Mouse (Mus musculus) adrenal gland, adult (tissue): Measurements from ENCODE around the gene Gm20388.
A peak's percentile ranks its signal among the peaks of the same experiment; 100 is the strongest.

Experiments used
- DNase-seq, 2 experiments: peaks; one replicate each; pipeline ENCODE4 v3.0.0; 2022 to 2023; ENCODE audit warnings: low spot score in 1 of 2; ENCODE audit not compliant: inconsistent age in 2 of 2

Gm20388 gene

DNA sequence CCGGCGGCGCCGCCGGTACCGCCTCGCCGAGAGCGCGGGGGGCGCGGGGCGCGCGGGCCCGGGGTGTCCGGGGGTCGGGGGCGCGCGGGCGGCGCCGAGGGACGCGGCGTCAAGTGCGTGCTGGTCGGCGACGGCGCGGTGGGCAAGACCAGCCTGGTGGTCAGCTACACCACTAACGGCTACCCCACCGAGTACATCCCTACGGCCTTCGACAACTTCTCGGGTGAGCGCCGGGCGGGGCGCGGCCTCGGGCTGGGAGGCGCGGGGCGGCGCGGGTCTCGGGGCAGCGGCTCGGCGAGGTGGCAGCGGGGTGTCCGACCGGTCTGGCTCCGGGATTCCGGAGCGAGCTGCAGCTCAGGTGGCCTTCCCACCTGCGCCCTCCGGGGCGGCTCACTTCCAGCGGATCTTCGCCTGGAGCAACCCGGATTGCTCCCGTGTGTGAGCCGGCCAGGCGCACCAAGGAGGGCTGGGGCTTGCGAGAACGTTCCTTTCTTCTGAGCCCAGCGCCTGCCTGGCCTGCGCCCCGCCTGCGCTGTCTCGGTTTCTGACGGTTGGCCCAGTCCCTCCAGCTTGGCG is 3743.4 kb downstream of the Gm20388 start:
- peak; percentile 77 to 91 for DNase-seq

DNA sequence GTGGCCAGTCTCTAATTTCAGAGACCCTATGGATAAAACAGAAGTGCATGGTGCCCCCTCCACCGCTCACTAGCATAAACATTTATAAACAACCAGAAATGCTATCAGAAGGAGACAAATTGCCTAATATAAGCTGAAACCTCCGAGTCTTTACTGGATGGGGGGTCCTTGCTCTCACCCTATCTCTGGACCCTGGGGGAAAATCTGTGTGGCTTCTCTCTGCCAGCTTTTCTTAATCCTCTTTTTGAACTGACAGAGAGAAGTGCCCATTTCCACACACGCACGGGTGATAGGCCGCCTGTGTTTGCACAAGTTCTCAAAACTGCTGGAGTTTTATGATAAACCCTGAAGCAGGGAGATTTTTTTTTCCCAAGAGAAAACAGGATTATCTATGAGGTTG is 3744.1 kb downstream of the Gm20388 start:
- DNase-seq, result peak in 1 of 2 experiments; percentile 74

DNA sequence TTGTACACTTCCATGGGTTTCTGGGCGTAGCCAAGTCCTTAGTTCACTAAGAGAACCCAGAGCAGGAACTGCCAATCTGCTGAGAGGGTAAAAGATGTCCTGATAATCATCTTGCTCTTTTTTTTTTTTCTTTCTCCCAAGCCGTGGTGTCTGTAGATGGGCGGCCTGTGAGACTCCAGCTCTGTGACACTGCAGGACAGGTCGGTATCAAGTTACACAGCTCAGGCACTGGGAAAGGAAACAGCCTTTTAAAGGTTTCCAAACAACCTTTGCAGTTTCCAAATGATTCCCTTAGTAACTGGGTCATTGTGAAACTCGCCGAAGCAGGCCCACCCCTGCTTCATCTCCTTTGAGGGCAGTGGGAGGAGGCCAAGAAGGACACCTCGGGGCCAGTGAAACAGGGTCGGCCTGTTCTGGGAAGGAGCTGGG is 3744.7 kb downstream of the Gm20388 start:
- peak; percentile 40 to 81 for DNase-seq

DNA sequence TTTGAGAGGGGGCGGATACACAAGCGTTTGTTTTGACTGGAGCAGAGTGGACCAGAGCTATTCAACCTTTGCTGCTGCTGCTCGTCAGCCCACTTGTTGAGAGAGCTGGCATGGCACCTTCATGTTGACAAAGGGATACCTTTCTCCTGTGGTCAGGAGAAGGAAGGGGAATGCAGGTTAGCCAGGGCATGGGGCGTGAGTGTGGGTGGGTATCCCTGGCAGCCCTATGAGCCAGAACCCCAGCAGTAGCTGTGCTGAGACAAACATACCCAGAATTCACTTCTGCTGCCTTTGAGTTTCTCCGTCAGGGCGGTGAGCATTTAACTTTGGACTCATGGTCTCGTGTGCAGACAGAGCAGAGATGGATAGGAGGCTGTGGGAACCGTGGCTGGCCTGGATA is 3747.2 kb downstream of the Gm20388 start:
- DNase-seq, result no peak

DNA sequence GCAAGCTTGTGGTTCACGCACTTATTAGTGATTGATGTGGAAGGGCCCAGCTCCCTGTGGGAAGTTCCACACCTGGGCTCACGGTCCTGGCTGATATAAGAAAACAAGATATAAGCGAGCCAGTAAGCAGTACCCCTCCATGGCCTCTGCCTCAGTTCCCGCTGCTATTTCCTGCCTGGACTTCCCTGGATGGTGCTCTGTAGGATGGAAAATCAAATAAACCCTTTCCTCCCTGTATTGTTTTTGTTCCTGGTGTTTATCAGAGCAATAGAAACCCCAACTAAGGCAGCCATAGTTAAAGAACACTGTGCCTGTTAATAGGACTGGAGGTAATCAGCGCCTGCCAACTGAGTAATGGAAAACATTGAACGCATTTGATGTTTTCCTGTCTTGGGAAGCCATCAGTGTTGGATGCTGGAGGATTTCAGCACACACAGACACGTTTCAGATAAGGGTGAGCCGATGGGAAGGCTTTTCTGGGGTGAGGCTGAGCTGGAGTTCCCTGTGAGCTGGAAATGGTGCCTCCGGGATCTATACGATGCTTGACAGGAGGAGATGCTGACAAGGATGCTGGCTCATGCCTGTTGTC is 3748.9 kb downstream of the Gm20388 start:
- DNase-seq, result no peak

DNA sequence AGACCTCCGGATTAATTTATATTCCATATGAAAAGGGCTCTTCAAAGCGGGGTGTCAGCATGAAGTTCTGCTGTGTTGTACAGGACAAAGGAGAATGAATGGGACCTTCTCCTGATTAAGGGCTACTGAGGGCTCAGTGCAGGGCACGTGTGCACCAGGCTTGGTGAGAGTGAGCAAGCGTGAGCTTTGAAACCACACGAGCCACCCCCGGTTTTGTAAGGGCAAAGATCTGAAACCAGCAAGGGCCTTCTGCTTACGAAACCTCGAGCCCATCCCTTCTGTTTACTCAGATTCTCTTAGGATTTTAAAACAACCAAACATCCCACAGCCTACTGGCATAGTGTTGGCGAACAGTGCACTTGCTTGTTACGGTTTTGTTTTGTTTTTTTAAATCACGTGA is 3750.9 kb downstream of the Gm20388 start:
- DNase-seq, result no peak

DNA sequence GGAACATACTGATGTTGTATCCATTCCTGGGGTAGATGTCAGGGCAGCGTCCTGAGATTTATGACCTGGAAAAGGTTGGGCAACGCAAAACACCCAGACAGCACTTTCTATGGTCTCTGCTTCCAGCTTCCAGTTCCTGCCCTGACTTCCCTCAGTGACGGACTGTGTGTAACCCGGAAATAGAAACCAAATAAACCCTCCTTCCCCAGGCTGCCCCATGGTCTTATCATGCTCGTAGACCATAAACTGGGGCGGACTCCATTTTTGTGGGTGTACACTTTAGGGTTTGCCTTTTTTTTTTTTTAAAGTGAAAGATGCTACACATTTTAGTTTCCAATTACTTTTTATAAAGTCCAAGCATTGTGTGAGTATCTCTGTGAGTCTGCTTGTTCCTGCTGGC is 3754.9 kb downstream of the Gm20388 start:
- no peak for DNase-seq

DNA sequence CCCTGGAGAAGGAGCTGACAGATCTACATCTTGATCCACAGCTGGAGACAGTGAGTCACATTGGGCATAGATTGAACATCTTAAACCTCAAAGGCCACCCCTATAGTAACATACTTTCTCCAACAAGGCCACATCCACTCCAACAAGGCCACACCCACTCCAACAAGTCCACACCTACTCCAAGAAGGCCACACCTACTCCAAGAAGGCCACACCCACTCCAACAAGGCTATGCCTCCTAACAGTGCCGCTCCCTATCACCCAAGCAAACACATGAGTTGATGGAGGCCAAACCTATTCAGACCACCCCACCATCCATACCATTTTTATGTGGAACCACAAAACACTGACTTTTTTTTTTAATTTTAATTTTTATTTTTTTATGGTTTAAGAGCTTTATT is 3756.2 kb downstream of the Gm20388 start:
- DNase-seq, result no peak

DNA sequence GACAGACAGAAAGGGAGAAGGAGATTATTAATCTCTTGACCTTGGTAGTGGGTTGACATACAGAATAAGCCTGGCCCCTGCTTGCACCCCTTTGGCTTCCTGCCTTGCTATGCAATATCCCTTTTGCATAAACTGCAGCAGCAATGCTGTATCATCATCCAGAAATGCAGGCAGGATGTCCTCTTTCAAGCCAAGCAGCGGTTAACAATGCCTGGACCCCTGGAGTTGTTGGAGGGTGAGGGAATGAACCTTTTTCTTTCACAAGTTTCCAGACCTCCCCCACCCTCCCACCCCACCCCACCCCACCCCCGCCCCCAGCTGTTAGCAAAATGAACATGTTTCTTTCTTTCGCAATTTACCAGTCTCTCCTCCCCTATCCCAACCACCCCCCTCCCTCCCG is 3758.0 kb downstream of the Gm20388 start:
- DNase-seq, result no peak

DNA sequence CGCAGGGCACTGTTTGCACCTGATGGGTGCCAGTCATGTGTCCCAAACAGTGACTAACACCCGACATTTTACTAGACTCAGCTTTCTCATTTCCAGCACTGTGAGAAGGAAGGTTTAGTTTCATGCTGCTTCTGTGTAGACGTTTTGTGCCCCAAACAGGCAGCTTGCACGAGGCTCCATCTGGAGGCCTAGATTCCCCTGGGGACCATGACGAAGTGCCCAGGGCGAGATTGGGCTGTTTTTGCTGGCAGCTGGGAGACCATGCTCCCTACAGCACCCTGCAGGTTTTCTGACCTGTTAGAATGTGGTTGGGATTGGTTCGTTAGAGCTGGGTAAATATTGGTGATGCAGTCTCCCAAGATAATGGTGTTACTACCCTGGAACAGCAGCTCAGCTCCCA is 3760.1 kb downstream of the Gm20388 start:
- DNase-seq, result no peak

DNA sequence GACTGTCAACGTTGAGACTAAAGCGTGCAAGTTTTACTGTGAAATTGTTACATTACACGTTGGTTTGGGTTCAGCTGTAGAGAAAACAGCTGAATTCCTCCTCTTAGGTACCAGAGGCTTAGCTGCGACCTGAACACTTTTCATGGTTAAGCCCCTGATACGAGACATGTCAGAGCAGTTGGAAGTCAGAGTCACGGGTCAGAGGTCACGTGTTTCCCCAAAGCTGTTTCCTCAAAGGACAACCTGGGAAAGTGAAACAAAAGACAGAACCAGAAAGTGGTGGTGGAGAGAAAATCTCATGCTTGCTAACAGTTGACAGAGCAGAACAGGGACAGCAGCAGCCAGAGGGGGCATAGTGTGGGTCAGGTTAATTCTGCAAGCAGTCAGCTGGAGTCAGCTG is 3760.8 kb downstream of the Gm20388 start:
- no peak for DNase-seq

DNA sequence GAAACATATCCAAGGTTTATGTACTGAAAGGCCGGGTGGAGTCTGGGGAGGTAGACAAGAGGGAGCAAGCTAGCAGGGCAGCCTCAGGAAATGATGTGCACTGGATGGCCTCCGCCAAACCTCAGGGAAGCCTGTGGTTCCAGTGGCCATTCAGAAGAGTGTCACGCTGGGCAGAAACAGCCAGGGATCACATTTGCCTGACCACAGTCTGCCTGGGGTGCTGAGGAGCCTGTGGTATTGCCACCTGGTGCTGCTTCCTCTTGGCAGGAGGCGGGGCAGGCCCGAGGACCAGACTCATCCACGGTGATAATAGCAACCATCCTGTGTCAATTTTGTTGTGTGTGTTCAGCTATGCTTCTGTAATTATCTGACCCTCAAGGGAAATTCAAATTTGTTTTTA is 3762.0 kb downstream of the Gm20388 start:
- no peak for DNase-seq

DNA sequence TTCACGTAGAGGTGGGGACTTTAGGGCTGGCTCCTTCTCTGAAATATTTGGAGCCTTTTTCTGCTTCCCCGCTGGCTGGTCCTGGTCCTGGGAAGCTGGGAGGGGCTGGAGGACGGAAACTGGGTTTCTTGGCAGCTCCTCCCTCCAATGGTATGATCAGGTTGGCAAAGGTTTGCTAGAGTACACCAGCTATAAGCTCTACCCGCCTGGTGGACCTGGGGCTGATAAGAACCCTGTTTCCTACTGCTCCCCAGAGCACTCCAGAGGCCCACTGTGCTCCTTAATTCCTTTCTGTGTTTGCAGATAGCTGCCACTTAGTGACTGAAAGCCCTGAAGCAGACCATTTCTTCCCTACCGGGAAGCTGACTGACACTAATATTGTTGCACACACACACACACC is 3765.0 kb downstream of the Gm20388 start:
- no peak for DNase-seq

DNA sequence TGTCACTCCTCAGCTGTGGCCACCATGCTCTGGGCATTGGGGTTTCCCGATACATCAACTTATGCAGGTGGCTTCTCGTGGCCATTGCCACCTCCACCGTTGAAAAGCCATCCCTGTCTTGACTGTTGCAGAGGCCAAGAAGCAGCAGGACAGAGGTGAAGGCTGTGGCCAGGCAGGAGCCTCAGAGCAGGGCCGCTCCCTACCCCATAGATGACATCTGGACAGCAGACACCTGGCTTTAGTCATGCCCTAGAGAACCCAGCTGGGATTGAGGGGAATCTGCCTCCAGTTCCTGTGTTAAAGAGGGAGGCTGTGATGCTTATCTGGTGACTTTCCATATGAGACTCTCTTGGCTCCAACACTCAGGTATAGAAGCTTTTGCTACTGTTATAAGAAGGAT is 3767.7 kb downstream of the Gm20388 start:
- no peak for DNase-seq

DNA sequence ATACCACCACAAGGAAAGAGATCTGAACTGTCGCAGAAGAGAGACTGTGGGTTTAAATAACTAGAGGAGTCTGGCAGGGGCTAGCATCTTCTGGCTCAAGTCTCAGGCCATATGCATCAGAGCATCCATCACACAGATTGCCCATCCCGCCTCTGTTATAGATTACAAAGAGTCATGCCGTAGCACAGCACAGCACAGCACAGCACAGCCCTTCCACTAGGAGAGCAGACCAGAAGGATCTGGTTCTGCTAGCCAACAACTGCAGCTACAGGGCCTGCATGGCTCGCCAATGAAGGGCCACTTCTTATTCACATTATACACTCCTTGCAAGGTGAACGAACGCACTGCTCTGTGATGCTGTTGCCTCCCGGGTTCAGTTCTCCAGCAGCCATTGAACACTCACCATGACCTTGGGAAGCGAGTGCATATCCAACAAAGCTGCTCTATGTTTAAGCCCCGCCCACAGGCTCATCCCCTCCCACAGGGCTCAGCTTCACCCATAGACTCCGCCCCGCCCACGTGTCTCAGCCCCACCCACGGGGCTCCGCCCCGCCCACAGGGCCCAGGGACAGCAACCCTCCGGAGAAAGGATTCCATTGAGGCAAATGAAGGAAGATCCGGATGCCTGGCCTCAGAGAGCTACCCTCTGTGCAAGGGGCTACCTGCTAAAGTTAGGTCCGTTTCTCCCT is 3771.6 kb downstream of the Gm20388 start:
- peak; percentile 31 to 62 for DNase-seq

DNA sequence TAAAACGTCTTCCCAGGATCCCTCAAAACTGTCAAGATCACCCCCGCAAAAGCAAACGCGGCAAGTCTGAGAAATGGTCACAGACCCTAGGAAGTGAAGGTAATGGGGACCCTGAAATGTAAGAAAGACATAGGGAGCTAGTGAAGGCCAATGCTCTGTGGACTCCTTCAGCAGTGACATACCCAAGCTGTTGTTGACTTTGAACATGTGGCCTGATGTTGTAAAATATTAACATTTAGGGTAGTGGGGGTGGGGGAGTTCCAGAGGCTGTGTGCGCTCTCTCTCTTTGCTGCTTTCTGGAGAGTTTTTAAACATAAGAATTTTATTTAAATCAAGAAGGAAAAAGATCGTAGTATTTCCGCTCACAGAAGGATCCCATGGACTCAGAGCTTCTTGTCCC is 3772.7 kb downstream of the Gm20388 start:
- no peak for DNase-seq

DNA sequence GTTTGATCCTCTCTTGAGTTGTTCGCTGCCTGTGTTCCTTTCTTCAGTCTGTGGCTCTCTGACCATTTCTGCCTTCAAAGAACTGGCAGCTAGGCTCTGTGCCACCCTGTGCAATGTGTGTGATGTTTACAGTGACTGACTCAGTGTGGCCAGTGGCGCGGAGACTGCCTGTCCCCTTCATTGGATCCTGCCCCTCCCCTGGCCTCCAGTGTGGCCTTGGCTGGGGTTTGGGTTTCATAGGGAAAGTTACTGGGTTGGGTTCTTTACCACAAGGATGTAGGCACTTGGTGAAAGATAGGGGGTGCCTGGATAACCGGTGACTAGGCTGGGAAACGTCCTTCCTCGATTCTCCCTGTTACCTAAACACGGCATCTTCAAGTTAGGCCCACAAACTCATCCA is 3774.2 kb downstream of the Gm20388 start:
- peak; percentile 78 to 89 for DNase-seq

DNA sequence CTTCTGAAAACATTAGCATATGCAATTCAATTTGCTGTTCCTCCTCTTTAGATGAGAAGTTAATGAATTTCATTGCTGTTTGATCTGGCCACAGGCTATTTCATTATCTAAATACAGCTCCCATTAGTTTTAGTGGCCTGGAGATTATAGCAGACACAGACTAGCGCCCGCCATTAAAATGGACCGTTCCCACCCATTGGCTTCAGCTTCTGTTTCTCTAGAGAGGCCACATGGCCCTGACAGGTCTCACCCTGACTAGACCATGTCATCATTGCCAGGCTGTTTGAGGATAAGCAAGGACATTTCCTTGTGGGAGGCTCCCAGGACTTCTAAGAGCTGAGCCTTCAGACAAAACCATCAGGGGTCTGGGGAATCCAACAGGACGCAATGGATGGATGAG is 3774.8 kb downstream of the Gm20388 start:
- peak; percentile 23 to 66 for DNase-seq

DNA sequence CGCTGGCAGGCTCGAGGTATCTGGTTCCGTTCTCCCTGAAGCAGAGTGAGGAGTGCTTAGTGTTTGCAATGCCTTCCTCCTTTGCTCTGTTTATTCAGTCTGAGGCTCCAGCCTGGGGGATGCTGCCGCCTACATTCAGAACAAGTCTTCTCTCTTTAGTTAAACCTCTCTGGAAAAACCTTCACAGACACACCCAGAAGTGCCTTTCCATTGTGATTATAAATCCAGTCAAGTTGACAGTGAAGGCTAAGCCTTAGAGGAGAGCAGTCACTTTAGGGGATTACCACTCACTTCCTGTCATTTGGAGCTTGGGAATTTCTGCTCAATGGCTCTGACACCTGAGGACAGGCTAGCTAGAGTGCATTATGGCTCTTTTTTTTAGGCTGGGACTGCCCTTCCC is 3777.2 kb downstream of the Gm20388 start:
- no peak for DNase-seq

DNA sequence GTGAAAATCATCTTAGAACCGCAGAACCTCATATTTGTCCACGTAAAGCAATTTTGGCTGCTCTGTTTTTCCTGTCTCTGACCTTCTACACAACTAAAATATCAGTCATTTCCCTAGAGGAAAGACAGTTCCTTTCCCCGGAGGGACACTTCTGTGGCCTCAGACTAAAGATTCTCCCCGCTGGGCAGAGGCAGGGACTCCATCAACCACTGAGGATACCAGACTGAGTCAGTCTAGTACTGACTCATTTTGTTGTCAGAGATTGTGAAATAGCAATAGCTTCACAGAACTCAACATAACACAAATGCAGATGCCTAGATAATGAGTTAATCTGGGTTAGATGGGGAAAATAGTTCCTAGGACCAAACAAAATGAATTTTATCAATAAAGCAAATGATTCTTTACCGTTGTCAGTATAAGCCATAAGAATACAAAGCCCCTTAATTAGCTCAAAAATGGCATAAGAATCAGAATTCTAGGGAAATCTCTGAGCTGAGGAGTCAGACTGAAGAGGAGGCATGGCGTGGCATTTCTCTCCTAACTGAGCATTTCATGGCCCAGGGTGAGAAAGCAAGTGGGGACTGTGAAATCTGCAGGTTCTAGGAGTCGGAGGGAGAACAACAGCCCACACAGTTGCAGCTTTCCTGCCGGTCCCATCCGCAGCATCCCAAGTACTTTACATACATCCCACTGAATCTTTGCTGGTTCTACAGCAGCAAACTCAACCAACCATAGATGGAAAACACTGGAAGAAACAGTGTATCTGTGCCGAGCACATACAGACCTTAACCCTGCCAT is 3781.7 kb downstream of the Gm20388 start:
- DNase-seq, result peak in 1 of 2 experiments; percentile 54

DNA sequence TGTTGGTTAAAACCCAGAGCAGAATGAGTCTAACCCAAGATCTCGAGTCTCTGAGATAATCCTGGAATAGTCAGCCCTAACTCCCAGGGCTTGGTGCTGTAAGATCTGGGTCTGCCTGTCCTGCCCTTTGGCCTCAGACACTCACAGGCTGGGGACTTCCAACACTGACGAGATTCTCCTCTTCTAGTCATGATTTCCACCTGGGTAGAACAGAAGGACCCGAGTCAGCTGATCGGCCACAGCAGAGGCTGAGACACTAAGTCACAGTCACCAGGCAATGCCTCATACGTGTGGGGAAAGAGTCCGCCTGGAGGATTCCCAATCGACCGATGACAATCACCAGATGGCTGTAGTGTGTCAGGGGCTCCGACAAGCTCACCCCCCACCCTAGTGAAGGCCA is 3785.5 kb downstream of the Gm20388 start:
- DNase-seq, result no peak

DNA sequence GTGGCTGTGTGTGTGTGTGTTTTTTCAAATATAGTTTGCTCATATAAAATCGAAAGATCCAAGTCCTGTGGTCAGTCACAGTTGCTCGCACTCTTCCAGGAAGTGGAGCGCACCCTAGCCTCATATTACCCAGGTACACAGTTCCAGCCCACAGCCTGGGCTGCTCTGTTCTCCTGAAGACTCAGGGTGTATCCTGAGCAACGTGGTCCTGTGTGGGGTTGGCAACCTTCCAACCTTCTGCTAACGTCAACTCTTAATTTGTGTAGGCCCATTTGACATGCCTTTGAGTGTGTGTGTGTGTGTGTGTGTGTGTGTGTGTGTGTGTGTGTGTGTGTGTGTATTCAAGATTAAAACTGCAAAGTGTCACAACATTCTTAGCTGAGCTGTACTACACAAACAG is 3786.7 kb downstream of the Gm20388 start:
- DNase-seq, result no peak
